Mouse (Mus musculus): Measurements from ENCODE around the gene Zfp3. TPM values are rescaled to one million over a fixed set of nuclear protein-coding genes. Genes with fewer than 3 reads are reported as not detected.

Gene Zfp3
- polyA plus RNA-seq, 1 experiment from 2014 or later = 16.4 TPM

Small RNAs within 50 kb of the gene (microRNA-seq; reads per million reads assigned to microRNA genes)
- gene Gm22760 = not detected

Other genes with a start within 250 kb of the Zfp3 start
- gene Vmo1, start 249.6 kb upstream of the Zfp3 start, polyA plus RNA-seq (2015; fragmentation: Nextera tagmentation; extraction: Ambion mirVana) = 0.34 TPM in 1 of 2 replicates, not detected in the other
- 0.39 and 0.40 TPM in 2 replicates for gene Gltpd2, start 245.0 kb upstream of the Zfp3 start, polyA plus RNA-seq (2015; fragmentation: Nextera tagmentation; extraction: Ambion mirVana)
- 775 and 820 TPM in 2 replicates for gene Psmb6, start 238.8 kb upstream of the Zfp3 start, polyA plus RNA-seq (2015; fragmentation: Nextera tagmentation; extraction: Ambion mirVana)
- not detected in 2 replicates for gene Gm40193, start 231.3 kb upstream of the Zfp3 start, polyA plus RNA-seq (2015; fragmentation: Nextera tagmentation; extraction: Ambion mirVana)
- gene Pld2, start 224.1 kb upstream of the Zfp3 start, polyA plus RNA-seq (2015; fragmentation: Nextera tagmentation; extraction: Ambion mirVana) = 20.6 and 21.4 TPM in 2 replicates
- gene Mink1, start 201.3 kb upstream of the Zfp3 start, polyA plus RNA-seq (2015; fragmentation: Nextera tagmentation; extraction: Ambion mirVana) = 14.4 and 19.1 TPM in 2 replicates
- gene 4930544D05Rik, start 148.4 kb upstream of the Zfp3 start, polyA plus RNA-seq (2015; fragmentation: Nextera tagmentation; extraction: Ambion mirVana) = not detected in 2 replicates
- gene Chrne, start 145.0 kb upstream of the Zfp3 start, polyA plus RNA-seq (2015; fragmentation: Nextera tagmentation; extraction: Ambion mirVana) = not detected in 2 replicates
- gene Gp1ba, start 125.1 kb upstream of the Zfp3 start, polyA plus RNA-seq (2015; fragmentation: Nextera tagmentation; extraction: Ambion mirVana) = 0.19 and 0.29 TPM in 2 replicates
- gene Rnf167, start 117.0 kb upstream of the Zfp3 start, polyA plus RNA-seq (2015; fragmentation: Nextera tagmentation; extraction: Ambion mirVana) = 105 and 110 TPM in 2 replicates
- 185 and 191 TPM in 2 replicates for gene Slc25a11, start 116.7 kb upstream of the Zfp3 start, polyA plus RNA-seq (2015; fragmentation: Nextera tagmentation; extraction: Ambion mirVana)
- gene Pfn1, start 109.6 kb upstream of the Zfp3 start, polyA plus RNA-seq (2015; fragmentation: Nextera tagmentation; extraction: Ambion mirVana) = 638 and 764 TPM in 2 replicates
- 6.0 and 16.3 TPM in 2 replicates for gene Eno3, start 107.0 kb upstream of the Zfp3 start, polyA plus RNA-seq (2015; fragmentation: Nextera tagmentation; extraction: Ambion mirVana)
- 151 and 161 TPM in 2 replicates for gene Spag7, start 94.8 kb upstream of the Zfp3 start, polyA plus RNA-seq (2015; fragmentation: Nextera tagmentation; extraction: Ambion mirVana)
- 26.3 and 31.5 TPM in 2 replicates for gene Camta2, start 76.1 kb upstream of the Zfp3 start, polyA plus RNA-seq (2015; fragmentation: Nextera tagmentation; extraction: Ambion mirVana)
- 1.2 and 1.4 TPM in 2 replicates for gene Inca1, start 64.1 kb upstream of the Zfp3 start, polyA plus RNA-seq (2015; fragmentation: Nextera tagmentation; extraction: Ambion mirVana)
- gene Kif1c, start 63.7 kb upstream of the Zfp3 start, polyA plus RNA-seq (2015; fragmentation: Nextera tagmentation; extraction: Ambion mirVana) = 1.3 and 1.6 TPM in 2 replicates
- gene Scimp, start 48.4 kb downstream of the Zfp3 start, polyA plus RNA-seq (2015; fragmentation: Nextera tagmentation; extraction: Ambion mirVana) = 0.19 TPM in 1 of 2 replicates, not detected in the other
- 77.1 and 88.1 TPM in 2 replicates for gene Rabep1, start 80.6 kb downstream of the Zfp3 start, polyA plus RNA-seq (2015; fragmentation: Nextera tagmentation; extraction: Ambion mirVana)
- gene Nup88, start 205.8 kb downstream of the Zfp3 start, polyA plus RNA-seq (2015; fragmentation: Nextera tagmentation; extraction: Ambion mirVana) = 108 and 116 TPM in 2 replicates
- gene Rpain, start 206.0 kb downstream of the Zfp3 start, polyA plus RNA-seq (2015; fragmentation: Nextera tagmentation; extraction: Ambion mirVana) = 69.6 and 69.8 TPM in 2 replicates
- 179 and 184 TPM in 2 replicates for gene C1qbp, start 218.8 kb downstream of the Zfp3 start, polyA plus RNA-seq (2015; fragmentation: Nextera tagmentation; extraction: Ambion mirVana)
- 12.4 and 14.7 TPM in 2 replicates for gene Dhx33, start 240.2 kb downstream of the Zfp3 start, polyA plus RNA-seq (2015; fragmentation: Nextera tagmentation; extraction: Ambion mirVana)

Measured in hindbrain, embryonic 16.5 days (tissue).